Mouse (Mus musculus) myocyte (in vitro differentiated cells): ENCODE measurements around the gene Krt28.

Experiments
- CEBPB ChIP-seq: IDR thresholded peaks from 2 replicates; pipeline ENCODE4 v1.6.1; 2011; ENCODE audit warnings: mild to moderate bottlenecking, moderate library complexity; ENCODE audit not compliant: poor library complexity, insufficient read depth, severe bottlenecking
- E2F4 ChIP-seq: IDR thresholded peaks from one replicate; pipeline ENCODE4 v1.6.1; 2011; ENCODE audit warnings: mild to moderate bottlenecking, control low read depth, moderate library complexity; ENCODE audit not compliant: insufficient read depth
- MAX ChIP-seq: IDR thresholded peaks from one replicate; pipeline ENCODE4 v1.6.1; 2011; ENCODE audit warnings: low read depth, mild to moderate bottlenecking, control low read depth
- MYOD1 ChIP-seq, 3 experiments: IDR thresholded peaks; one replicate each; pipeline ENCODE4 v1.6.1; 2011; ENCODE audit warnings: control low read depth in 2 of 3, low read depth in 2 of 3, mild to moderate bottlenecking in 2 of 3, moderate library complexity in 1 of 3; ENCODE audit not compliant: insufficient read length in 2 of 3, control insufficient read depth in 1 of 3
- MYOG ChIP-seq, 3 experiments: IDR thresholded peaks; one replicate each; pipeline ENCODE4 v1.6.1; 2011; ENCODE audit warnings: control low read depth in 2 of 3, low read depth in 2 of 3, mild to moderate bottlenecking in 2 of 3; ENCODE audit not compliant: insufficient read length in 2 of 3, control insufficient read depth in 1 of 3, insufficient read depth in 1 of 3
- POLR2A ChIP-seq: IDR thresholded peaks from one replicate; pipeline ENCODE4 v1.6.1; 2011; ENCODE audit warnings: low read depth, mild to moderate bottlenecking, control low read depth, moderate library complexity; ENCODE audit not compliant: insufficient read length
- POLR2AphosphoS2 ChIP-seq: IDR thresholded peaks from one replicate; pipeline ENCODE4 v1.6.1; 2011; ENCODE audit warnings: low read depth, control low read depth; ENCODE audit not compliant: insufficient read length
- REST ChIP-seq: IDR thresholded peaks from one replicate; pipeline ENCODE4 v1.6.1; 2011; ENCODE audit warnings: mild to moderate bottlenecking, control low read depth, moderate library complexity; ENCODE audit not compliant: insufficient read depth, insufficient read length
- SRF ChIP-seq: IDR thresholded peaks from one replicate; pipeline ENCODE4 v1.6.1; 2011; ENCODE audit warnings: low read depth; ENCODE audit not compliant: control insufficient read depth, insufficient read length
- TCF12 ChIP-seq: IDR thresholded peaks from one replicate; pipeline ENCODE4 v1.6.1; 2011; ENCODE audit warnings: mild to moderate bottlenecking, control low read depth; ENCODE audit not compliant: poor library complexity, insufficient read depth, severe bottlenecking
- TCF3 ChIP-seq: IDR thresholded peaks from one replicate; pipeline ENCODE4 v1.6.1; 2011; ENCODE audit warnings: low read depth, control low read depth; ENCODE audit not compliant: insufficient read length
- USF1 ChIP-seq: IDR thresholded peaks from one replicate; pipeline ENCODE4 v1.6.1; 2011; ENCODE audit warnings: low read depth, mild to moderate bottlenecking, control low read depth, moderate library complexity

- TF ChIP-seq USF1 (no peak), MYOD1 (IDR thresholded peaks at IDR 0.05; ENCODE audit: control insufficient read depth in 1 of 3, insufficient read length in 2 of 3, low read depth in 2 of 3) (no peak), E2F4 (no peak), POLR2A (no peak), TCF12 (no peak), TCF3 (no peak), CEBPB (no peak), MAX (no peak), MYOG (IDR thresholded peaks at IDR 0.05; ENCODE audit: control insufficient read depth in 1 of 3, insufficient read depth in 1 of 3, insufficient read length in 2 of 3, low read depth in 2 of 3) (no peak), POLR2AphosphoS2 (no peak), SRF (no peak), REST (no peak)
These were observed 51.9 kb downstream of the Krt28 start, which contains the start of gene Krt25 for GRCm38 (mm10) chr11:99322851-99323250.
